Mouse (Mus musculus) cerebellum, adult 8-10 months (tissue): Measurements from ENCODE around the gene Ywhae.
A peak's percentile ranks its signal among the peaks of the same experiment; 100 is the strongest.
"Not testable (repeated sequence)": the region's sequence is repeated elsewhere in the genome, so short reads cannot be mapped to it uniquely, and the experiment has no call there.

ENCODE experiments used
- DNase-seq: peaks from one replicate; pipeline ENCODE4 v3.0.0; 2022

The Ywhae gene

GRCm38 (mm10) chr11:75732434-75733226, at the start of gene Ywhae:
Gene Ywhae (plus strand): TSS chr11:75732869.
- peak; percentile 88 for DNase-seq

GRCm38 (mm10) chr11:75684462-75684861, 48.2 kb upstream of the Ywhae start:
- no peak for DNase-seq

GRCm38 (mm10) chr11:75684956-75685355, 47.7 kb upstream of the Ywhae start:
- DNase-seq = no peak

DNA sequence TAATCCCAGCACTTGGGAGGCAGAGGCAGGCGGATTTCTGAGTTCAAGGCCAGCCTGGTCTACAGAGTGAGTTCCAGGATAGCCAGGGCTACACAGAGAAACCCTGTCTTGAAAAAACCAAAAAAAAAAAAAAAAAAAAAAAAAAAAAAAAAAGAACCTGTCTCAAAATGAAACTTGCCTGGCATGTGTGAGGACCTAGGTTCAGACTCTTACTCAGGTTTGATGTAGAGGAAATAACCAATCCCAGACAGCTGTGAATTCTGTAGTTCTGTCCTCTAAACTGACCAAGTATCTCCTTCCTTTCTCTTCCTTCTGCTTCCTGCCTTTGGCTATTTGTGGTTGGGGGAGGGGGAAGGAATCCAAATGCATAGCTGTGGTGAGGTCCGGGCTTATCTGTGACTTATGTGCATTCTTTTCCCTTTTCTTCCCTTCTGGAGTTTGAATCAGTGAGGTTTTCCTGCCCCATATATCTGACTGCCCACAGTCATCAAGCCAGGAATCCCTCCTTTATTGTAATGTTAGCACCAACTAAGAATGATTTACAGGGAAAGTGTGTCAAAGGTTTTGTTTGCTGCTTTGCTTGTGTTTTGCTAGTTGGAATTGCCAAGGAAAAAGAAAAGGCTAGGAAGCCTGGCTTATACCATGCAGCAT, 45.2 kb upstream of the Ywhae start:
- no peak for DNase-seq

DNA sequence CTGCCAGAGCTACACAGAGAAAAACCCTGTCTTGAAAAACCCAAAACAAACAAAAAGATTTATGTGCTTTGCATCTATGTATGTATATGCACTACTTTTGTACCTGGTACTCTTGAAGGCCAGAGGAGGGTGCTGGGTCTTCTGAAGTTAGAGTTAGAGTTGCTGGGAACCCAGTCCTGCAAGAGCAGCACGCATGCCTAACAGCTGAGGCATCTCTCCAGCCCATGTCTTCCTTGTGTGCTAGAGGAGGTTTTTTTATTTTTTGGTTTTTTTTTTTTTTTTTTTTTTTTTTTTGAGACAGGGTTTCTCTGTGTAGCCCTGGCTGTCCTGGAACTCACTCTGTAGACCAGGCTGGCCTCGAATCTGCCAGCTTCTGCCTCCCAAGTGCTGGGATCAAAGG, 44.5 kb upstream of the Ywhae start:
- no peak for DNase-seq

DNA sequence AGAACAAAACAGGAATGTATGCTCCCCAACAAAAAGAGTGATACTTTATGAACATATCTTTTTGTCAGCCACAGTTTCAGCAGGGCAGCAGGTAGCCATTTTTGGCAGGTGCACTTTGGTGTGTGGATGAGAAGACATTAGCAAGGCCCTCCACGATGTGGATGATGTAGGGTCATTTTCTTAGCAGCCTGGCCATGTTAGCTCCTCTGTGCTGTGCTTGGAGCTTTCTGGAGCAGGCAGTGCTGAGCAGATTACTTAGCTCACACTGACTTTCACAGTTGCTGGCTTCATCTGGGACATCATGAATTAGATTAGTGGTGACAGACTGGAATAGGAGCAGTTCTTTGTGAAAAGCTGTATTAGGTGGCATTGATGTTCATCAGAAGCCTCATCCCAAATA, 42.7 kb upstream of the Ywhae start:
- no peak for DNase-seq

DNA sequence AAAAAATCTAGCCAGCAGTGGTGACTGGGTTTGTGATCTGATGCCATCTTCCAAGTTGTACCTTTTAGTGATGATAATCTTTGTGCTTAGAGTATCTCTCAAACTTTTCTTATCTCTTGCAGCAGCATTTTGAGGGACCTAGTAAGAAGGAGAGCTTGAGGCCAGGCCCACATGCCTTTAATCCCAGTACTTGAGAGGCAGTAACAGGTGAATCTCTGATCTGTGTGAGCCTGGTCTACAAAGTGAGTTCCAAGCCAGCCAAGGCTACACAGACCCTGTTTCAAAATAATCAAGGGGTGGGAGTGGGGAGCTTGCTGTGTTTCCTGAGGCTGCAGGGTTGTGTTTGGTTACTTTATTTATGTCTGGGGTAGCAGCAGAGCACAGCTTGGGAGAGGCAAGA, 41.6 kb upstream of the Ywhae start:
- DNase-seq = no peak

DNA sequence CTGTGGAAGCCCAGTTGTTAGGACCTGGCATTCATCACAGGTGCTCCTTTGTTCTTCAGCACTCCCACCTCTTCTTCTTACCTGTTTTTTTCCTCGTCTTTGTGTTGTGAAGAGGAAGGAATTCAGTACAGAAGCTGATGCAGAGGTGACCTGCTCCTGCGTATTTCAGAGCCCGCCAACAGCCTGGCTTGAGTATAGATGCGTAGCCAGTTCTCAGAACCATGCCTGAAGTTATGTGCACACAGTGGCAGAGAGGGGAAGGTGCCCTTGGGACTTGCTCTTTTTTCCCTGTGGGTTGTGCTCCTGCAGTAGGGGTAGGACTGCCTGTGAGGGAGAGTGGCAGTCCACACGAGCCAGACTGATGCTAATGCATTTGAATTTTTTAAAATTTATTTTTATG, 39.1 kb upstream of the Ywhae start:
- no peak for DNase-seq

DNA sequence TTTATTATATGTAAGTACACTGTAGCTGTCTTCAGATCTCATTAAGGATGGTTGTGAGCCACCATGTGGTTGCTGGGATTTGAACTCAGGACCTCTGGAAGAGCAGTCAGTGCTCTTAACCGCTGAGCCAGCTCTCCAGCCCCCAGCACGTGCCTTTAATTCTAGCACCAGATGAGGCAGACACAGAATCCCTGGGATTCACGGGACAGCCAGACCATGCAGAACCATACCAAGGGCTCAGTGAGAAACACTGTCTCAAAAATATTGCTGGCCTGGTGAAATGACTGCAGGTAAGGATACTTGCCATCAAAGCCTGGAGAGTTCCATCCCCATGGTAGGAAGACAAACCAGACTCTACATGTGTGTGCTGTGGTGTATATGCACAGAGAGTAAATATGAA, 35.2 kb upstream of the Ywhae start:
- DNase-seq = not testable (repeated sequence)

- DNase-seq = no peak
These were observed 32.1 kb upstream of the Ywhae start for GRCm38 (mm10) chr11:75700557-75700956.

DNA sequence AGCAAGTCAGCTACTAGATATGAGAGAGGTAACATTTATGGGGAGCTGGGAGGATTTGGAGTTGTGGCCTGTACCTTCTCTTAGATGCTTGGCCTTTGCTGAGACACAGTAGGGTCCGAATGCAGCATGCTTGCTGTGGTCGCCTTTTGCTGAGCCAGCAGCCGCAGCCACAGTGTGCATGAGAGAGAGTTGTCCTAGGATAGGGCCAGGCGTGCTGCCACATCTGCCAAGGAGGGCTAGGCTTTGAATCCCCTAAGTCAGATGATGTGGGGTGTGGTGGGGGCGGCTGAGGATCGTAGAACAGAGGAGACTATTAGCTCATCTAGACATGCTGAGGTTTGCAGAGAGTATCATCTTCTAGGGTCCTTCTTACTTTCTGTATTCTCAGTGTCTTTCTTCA, 29.9 kb upstream of the Ywhae start:
- DNase-seq = no peak

DNA sequence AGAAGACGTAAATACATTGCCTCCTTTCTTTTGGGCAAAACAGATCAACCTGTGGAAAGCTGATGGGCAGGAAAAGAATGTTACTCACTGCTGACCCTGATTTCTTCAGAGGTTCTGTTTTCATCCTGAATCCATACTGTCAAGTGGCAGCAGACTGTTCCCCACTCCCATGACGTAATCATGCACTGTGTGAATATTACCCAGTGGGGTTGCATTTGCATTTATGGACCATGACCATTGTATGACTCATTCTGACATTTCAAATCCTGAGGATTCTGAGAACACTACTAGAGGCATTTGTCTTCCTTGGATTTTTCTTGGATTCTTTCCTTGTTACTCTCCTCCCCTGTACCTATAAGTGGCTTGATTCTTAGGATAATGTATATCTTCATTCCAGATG, 28.9 kb upstream of the Ywhae start:
- no peak for DNase-seq

GRCm38 (mm10) chr11:75713949-75714348, 18.7 kb upstream of the Ywhae start:
- DNase-seq = no peak

- DNase-seq = no peak
These were observed 17.1 kb upstream of the Ywhae start for GRCm38 (mm10) chr11:75715556-75715955.

DNA sequence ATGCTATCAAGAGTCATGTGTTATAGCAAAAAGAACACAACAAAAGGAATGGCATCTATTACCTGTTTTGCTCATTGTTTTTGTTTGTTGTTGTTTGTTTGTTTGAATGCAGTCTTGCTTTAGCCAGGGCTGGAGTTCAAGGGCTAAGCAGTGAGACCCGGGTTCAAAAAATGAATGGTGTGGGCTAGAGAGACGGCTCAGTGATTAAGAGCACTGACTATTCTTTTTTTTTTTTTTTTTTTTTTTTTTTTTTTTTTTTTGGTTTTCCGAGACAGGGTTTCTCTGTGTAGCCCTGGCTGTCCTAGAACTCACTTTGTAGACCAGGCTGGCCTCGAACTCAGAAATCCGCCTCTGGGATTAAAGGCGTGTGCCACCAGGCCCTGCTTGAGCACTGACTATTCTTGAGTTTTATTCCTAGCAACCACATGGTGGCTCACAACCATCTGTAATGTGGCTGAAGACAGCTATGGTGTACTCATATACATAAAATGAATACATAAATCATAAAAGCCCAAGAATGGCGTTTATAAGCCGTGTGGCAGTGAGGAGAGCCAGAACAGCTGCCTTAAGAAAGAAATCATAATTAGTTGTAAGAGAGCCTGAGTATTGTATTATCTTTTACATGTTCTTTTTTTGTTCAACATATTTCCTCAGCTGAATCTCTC, 15.9 kb upstream of the Ywhae start:
- DNase-seq = no peak

GRCm38 (mm10) chr11:75722339-75722738, 10.3 kb upstream of the Ywhae start:
- DNase-seq = no peak

DNA sequence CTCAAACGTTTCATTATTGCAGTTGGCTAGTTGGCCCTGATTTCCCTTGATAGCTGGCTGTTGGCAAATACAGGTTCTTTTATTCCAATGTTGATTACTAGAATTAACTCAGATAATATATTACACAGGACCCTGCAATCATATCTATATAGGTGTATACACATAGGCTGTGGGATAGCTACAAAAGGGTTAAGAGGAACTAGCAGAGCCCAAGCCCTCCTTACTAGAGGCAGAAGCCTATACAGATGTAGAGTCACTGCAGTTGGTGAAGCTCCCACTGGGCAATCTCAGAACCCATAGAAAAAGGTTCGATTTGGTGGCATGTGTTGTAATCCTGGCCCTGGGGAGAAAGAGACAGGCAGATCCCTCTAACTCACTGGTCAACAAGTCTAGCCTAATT, 5.5 kb upstream of the Ywhae start:
- DNase-seq = no peak

DNA sequence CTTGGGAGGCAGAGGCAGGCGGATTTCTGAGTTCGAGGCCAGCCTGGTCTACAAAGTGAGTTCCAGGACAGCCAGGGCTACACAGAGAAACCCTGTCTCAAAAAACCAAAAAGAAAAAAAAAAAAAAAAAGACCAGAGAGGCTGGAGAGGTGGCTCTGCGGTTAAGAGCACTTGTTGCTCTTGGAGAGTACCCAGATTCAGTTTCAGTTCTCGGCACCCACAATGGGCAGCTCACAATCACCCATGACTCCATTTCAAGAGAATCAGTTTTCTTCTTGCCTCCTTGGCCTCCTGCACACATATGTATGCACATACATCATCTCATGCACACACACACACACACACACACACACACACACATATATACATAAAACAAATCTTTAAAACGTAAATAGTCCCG, 5.0 kb upstream of the Ywhae start:
- not testable (repeated sequence) for DNase-seq

- no peak for DNase-seq
These were observed 715 bp downstream of the Ywhae start for GRCm38 (mm10) chr11:75733227-75733940.

DNA sequence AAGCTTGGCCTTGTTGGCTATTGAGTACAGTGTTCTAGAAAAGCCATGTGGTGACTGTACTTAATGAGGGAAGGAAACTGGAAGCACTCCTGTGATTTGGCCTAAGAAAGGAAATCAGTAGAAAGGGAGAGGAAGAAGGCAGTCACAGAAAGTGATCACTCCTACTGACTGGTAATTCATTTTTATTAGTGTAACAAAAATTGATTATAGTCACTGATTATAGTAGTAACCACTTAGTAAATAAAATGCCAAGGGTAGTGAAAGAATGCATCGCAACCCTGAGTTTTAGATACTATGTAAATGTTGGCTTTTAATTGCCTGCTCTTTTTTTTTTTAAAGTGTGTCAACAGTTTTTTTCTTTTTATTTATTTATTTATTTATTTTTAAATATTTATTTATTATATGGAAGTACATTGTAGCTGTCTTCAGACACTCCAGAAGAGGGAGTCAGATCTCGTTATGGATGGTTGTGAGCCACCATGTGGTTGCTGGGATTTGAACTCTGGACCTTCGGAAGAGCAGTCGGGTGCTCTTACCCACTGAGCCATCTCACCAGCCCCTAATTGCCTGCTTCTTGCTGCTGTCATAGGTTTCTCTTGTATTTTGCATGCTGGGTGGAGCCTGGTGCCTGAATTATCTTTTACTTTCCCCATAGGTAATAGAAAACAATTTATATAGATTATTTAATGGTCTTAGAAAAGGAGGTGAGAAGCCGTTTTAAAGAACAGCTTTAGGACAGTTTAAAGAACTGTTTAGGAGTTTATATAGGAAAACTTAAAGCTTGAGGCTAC, 3.0 kb downstream of the Ywhae start:
- no peak for DNase-seq

DNA sequence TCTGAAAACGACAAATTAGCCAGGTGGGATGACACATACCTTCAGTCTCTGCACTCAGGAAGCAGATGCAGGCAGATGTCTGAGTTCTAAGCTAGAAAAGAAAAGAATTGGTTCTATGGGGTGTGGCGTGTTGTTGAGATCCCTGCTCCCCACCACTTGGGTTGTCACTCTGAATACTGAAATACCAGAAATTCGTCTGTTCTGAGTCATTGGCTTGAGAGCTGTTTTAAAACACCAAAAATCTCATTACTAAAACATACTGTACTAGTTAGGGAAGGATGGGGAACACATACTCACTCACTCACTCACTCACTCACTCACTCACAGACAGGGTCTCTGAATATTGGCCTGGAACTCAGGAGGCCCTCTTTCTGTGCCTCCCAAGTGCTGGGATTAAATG, 4.3 kb downstream of the Ywhae start:
- DNase-seq = no peak

GRCm38 (mm10) chr11:75737806-75738476, 5.3 kb downstream of the Ywhae start:
- no peak for DNase-seq
